Mouse (Mus musculus): ENCODE results near the gene Abcg5.

DNA sequence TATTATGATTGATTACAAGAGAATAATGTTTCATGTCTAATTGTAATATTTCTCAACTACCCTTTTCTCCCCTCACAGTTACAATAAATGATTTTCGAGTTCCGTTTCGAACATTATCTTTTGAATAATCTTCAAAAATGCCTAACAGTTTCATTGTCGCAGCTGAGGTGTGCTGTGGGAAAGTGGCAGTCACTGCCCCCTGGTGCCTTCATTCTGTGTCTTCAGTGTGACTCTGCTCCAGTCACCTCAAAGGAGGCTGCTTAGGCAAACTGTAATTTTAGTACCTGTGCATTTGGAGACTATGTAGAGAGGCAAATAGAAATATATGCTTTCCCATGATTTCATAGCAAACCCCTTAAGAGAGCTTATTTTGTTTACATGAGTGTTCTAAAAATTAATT lies 60.8 kb downstream of the Abcg5 start:
- no peak for TF ChIP-seq POLR2A (IDR thresholded peaks at IDR 0.05; ENCODE audit: low read depth, low read length)
- no peak; the same call in 1 of the 2 replicates for TF ChIP-seq CTCF (conservative IDR thresholded peaks at IDR 0.05; ENCODE audit: insufficient read depth, insufficient read length, low read depth, low read length)
